In the genomic region with DNA sequence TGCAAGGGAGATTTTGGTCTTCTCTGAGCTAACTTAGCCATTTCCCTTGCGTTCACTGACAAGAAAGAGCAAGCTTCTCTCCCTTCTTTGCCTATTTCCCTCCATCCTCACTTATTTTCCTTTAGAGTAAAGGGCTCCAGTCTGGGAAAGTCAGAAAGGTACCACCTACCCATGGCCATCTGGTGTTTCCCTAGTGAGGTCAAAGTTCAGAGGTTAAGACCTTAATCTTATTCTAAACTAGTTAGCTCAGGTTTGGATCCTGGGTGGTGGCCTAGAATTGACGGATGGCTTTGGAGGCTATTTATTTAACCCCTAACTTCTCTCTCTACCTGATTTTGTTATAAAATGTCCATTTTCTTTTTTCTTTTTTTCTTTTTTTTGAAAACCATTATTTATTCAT, we compare ENCODE assay signal across 24 mouse cellular contexts.
DNase-seq lines count a peak whose midpoint lies in the region; ATAC-seq and TF ChIP-seq lines count a peak whose summit lies in the region.
"Had no signal": no experiment of that assay in that cellular context is flagged by ENCODE, and none has a peak within 500 bp of the region (broad histone marks: within the 10 kb centered on the region; RNA-seq: fewer than 3 reads in every experiment).

No protein-coding gene starts in this region.

- no peak for TF ChIP-seq CTCF in hindbrain, postnatal 0 days (IDR thresholded peaks at IDR 0.05; ENCODE audit: low read depth)

- no peak overlapping the region for H3K27ac ChIP-seq in hindbrain, postnatal 0 days
- H3K27ac ChIP-seq in hindbrain, embryonic 14.5 days, result no peak overlapping the region
- H3K27ac ChIP-seq: heart, embryonic 10.5 days; limb, embryonic 13.5 days; liver, embryonic 15.5 days; stomach, embryonic 15.5 days had no signal

- H3K9me3 ChIP-seq in hindbrain, postnatal 0 days (ENCODE audit: low read length), result no peaks in the 10 kb centered on the region
- H3K9me3 ChIP-seq in hindbrain, embryonic 14.5 days (ENCODE audit: control insufficient read depth, low read length), result no peaks in the 10 kb centered on the region
- H3K9me3 ChIP-seq: heart, embryonic 10.5 days; limb, embryonic 13.5 days; liver, embryonic 15.5 days; stomach, embryonic 15.5 days had no signal

- no peak for ATAC-seq in hindbrain, postnatal 0 days
- no peak for ATAC-seq in hindbrain, embryonic 14.5 days (ENCODE audit: low FRiP score)
- ATAC-seq: CD4-positive, CD25-positive, alpha-beta regulatory T cell, adult 4 months; inflammation-experienced regulatory T-cells, adult 6 months; Patski had no signal

- 53% methylated on average over 2 of the region's 2 CpGs for WGBS in hindbrain, postnatal 0 days
- 45% methylated on average over 2 of the region's 2 CpGs for WGBS in hindbrain, embryonic 14.5 days

- peak; percentile 15 for DNase-seq in hindbrain, postnatal 0 days (ENCODE audit: low spot score)
- no peak for DNase-seq in hindbrain, embryonic 14.5 days (ENCODE audit: low spot score)
- DNase-seq in ES-CJ7 (ENCODE audit: low read depth, low spot score), result peak; percentile 17
- DNase-seq in embryo, embryonic 10.5 days (ENCODE audit: low spot score), result peak; percentile 82
- DNase-seq in forelimb bud, embryonic 11.5 days (ENCODE audit: low read depth, low spot score), result peak; percentile 39
- DNase-seq in right cerebral cortex, postnatal 25 days, result no peak
- DNase-seq in left cerebral cortex, adult 11 months (ENCODE audit: low spot score), result no peak
- no peak for DNase-seq in layer of hippocampus, postnatal 10 days (ENCODE audit: low spot score in 2 of 2)
- DNase-seq: adrenal gland, adult 2 months; cerebellum, adult 11 months; cerebellum, postnatal 10 days; kidney, adult 8-10 months; kidney, postnatal 10 days; lung, postnatal 4 days; right cerebral cortex, postnatal 4 days; thymus, postnatal 25 days had no signal

- H3K4me3 ChIP-seq in hindbrain, postnatal 0 days (ENCODE audit: low read length), result no peak overlapping the region
- H3K4me3 ChIP-seq in hindbrain, embryonic 14.5 days (replicated peaks; ENCODE audit: low read length), result no peak overlapping the region
- H3K4me3 ChIP-seq: heart, embryonic 10.5 days; limb, embryonic 13.5 days; liver, embryonic 15.5 days; stomach, embryonic 15.5 days had no signal

- no peaks in the 10 kb centered on the region for H3K4me1 ChIP-seq in hindbrain, postnatal 0 days (ENCODE audit: insufficient read depth, low read length)
- no peaks in the 10 kb centered on the region for H3K4me1 ChIP-seq in hindbrain, embryonic 14.5 days (replicated peaks; ENCODE audit: control insufficient read depth, insufficient read depth, low read length)
- H3K4me1 ChIP-seq: heart, embryonic 10.5 days; liver, embryonic 15.5 days; stomach, embryonic 15.5 days had no signal

- no peak overlapping the region for H3K4me2 ChIP-seq in hindbrain, postnatal 0 days (ENCODE audit: low read depth, low read length)
- H3K4me2 ChIP-seq in hindbrain, embryonic 14.5 days (replicated peaks), result no peak overlapping the region
- H3K4me2 ChIP-seq: limb, embryonic 13.5 days; liver, embryonic 15.5 days; stomach, embryonic 15.5 days had no signal

- H3K36me3 ChIP-seq in hindbrain, postnatal 0 days (ENCODE audit: insufficient read depth, low read length), result no peaks in the 10 kb centered on the region
- H3K36me3 ChIP-seq in hindbrain, embryonic 14.5 days (replicated peaks; ENCODE audit: control insufficient read depth, insufficient read depth), result no peaks in the 10 kb centered on the region
- H3K36me3 ChIP-seq: G1E; heart, embryonic 10.5 days; limb, embryonic 13.5 days; liver, embryonic 15.5 days; stomach, embryonic 15.5 days had no signal

- H3K9ac ChIP-seq in hindbrain, postnatal 0 days (replicated peaks; ENCODE audit: low read length), result no peak overlapping the region
- H3K9ac ChIP-seq in hindbrain, embryonic 14.5 days, result no peak overlapping the region
- H3K9ac ChIP-seq: limb, embryonic 13.5 days; liver, embryonic 15.5 days; stomach, embryonic 15.5 days had no signal

- no peaks in the 10 kb centered on the region for H3K27me3 ChIP-seq in hindbrain, postnatal 0 days (ENCODE audit: insufficient read depth, low read length)
- no peaks in the 10 kb centered on the region for H3K27me3 ChIP-seq in hindbrain, embryonic 14.5 days (ENCODE audit: control insufficient read depth, insufficient read depth, low read length)
- H3K27me3 ChIP-seq: liver, embryonic 15.5 days; stomach, embryonic 15.5 days had no signal

Comparison
In these comparisons a context has a peak if more than half of its experiments do, and no peak if none do; other contexts are left out.
1. DNase-seq: peak in hindbrain, postnatal 0 days (single experiment), ES-CJ7 (single experiment), embryo, embryonic 10.5 days (single experiment) and forelimb bud, embryonic 11.5 days (single experiment); none in hindbrain, embryonic 14.5 days (single experiment), right cerebral cortex, postnatal 25 days (single experiment), left cerebral cortex, adult 11 months (single experiment) and layer of hippocampus, postnatal 10 days (0 of 2).